Comparison of ENCODE assay signal across 8 mouse cellular contexts in genomic region chr4:94738838-94739731, GRCm38 (mm10). TPM values are rescaled to one million over a fixed set of nuclear protein-coding genes. Genes with fewer than 3 reads are reported as not detected.
DNase-seq lines count a peak whose midpoint lies in the region; ATAC-seq lines count a peak whose summit lies in the region.

TSS of gene Tek (plus strand) at chr4:94739289.

- peak within 1 kb of the TSS; percentile 51 for H3K9ac ChIP-seq in lung, embryonic 16.5 days (ENCODE audit: low read length)

- H3K4me1 ChIP-seq in lung, embryonic 16.5 days (replicated peaks; ENCODE audit: control insufficient read depth, insufficient read depth, low read length): peaks cover 8% of the 10 kb centered on the region

- no peaks in the 10 kb centered on the region for H3K36me3 ChIP-seq in lung, embryonic 16.5 days (ENCODE audit: control insufficient read depth, insufficient read depth, low read length)

- no peaks in the 10 kb centered on the region for H3K27me3 ChIP-seq in lung, embryonic 16.5 days (ENCODE audit: control insufficient read depth, insufficient read depth, low read depth, low read length)

- DNase-seq in embryo, embryonic 9.5 days (ENCODE audit: extremely low spot score): peak; percentile 9
- DNase-seq in embryo, embryonic 11 days: no peak
- peak; percentile 10 for DNase-seq in adipocyte (ENCODE audit: low spot score)
- peak; percentile 15 to 17 for DNase-seq in kidney, adult 8-10 months
- no peak for DNase-seq in spleen, postnatal 36 days (ENCODE audit: low spot score in 2 of 2)
- no peak for DNase-seq in ovary, postnatal 36 days (ENCODE audit: low spot score)

- no peaks in the 10 kb centered on the region for H3K9me3 ChIP-seq in lung, embryonic 16.5 days (ENCODE audit: control insufficient read depth, low read length)

- peak within 1 kb of the TSS; percentile 53 for H3K27ac ChIP-seq in lung, embryonic 16.5 days (ENCODE audit: low read length)

- H3K4me3 ChIP-seq in lung, embryonic 16.5 days (ENCODE audit: low read length): peak within 1 kb of the TSS; percentile 43

- ATAC-seq in granulocyte monocyte progenitor cell, adult 5-6 weeks (replicated peaks; ENCODE audit: poor library complexity, severe bottlenecking): peak; percentile 46
- peak; percentile 57 for ATAC-seq in lung, embryonic 16.5 days (ENCODE audit: low read depth)

- 32% methylated on average over 16 of the region's 16 CpGs for WGBS in lung, embryonic 16.5 days

- H3K4me2 ChIP-seq in lung, embryonic 16.5 days (ENCODE audit: low read depth, low read length): peak within 1 kb of the TSS; percentile 44

RNA-seq across cellular contexts. Expression of gene Tek, which starts in this region (rescaled TPM):
- 0.26 and 0.84 TPM in 2 replicates for total RNA-seq in granulocyte monocyte progenitor cell, adult 5-6 weeks (2014; fragmentation: Nextera tagmentation)
- total RNA-seq in granulocyte monocyte progenitor cell, adult 5-6 weeks (2017): 0.36 and 4.4 TPM in 2 replicates
- 44.6 and 49.5 TPM in 2 replicates for polyA plus RNA-seq in lung, embryonic 16.5 days (2015; fragmentation: Nextera tagmentation; extraction: Ambion mirVana)

Comparison
In these comparisons a context has a peak if more than half of its experiments do, and no peak if none do; other contexts are left out.
1. DNase-seq: peak in embryo, embryonic 9.5 days (single experiment), adipocyte (single experiment) and kidney, adult 8-10 months (2 of 2); none in embryo, embryonic 11 days (single experiment), spleen, postnatal 36 days (0 of 2) and ovary, postnatal 36 days (single experiment).